Mouse (Mus musculus): ENCODE measurements around the gene Bcl9.

DNA sequence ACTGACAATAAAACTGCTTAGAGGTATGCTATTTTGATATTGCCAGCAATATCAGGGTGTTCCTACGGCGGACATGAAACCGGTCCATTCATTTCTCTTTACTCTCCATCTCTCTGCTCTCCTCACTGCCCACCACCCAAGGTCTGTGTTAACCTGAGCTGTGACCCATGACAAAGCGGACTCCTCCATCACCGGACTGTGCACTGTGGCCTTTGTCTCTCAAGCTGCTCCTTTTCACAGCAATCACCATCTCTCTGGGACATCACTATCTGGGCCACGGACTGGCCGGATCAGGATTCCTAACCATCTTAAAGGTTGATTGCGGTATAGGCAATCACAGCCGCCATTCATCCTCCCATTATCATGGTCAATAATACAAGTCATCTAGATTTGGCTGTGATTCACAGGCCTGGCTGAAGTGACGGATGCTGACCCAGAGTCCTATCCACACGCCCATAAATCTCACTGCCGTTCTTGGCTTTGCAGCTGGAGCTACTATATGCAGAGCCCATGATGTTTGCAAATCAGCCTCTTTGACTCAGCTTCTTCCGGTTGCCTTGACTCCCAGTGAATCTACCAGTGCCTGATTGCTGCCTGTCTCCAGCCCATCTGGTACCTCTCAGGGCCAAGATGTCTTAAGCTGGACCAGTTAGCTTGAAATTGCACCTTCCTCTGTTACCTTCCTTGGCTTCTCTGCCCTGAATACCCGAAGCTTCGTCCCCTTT lies 28.1 kb upstream of the Bcl9 start:
- no peak for TF ChIP-seq CTCF (IDR thresholded peaks at IDR 0.05; ENCODE audit: control insufficient read depth, insufficient read depth, low read length)
- TF ChIP-seq POLR2A (IDR thresholded peaks at IDR 0.05; ENCODE audit: borderline replicate concordance, control insufficient read depth, low read depth, low read length): no peak

All from bone marrow, adult 2 months (tissue).